Mouse (Mus musculus) cerebellum, postnatal 14 days (tissue): ENCODE data around the gene Cpne1.

Experiments
- DNase-seq, 2 experiments: peaks; one replicate each; pipeline ENCODE4 v3.0.0; 2021; ENCODE audit warnings: mixed read lengths in 2 of 2

Gene Cpne1

DNA sequence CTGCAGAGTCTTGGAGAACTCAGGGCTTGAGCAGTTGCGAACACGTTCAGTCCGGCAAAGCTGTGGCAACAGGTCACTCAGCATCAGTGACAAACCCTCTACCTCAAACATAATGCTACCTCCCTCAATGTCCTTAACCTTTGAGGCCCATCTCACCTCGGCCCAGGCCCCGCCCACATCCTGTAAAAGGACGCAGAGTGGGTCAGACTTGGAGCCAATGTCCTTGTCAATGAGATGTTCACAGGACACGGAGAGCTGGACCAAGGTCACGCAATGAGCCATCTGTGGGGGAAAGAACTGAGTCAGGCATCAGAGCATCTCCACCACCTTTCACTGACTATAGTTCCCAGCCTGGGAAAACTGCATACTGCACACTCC lies 32.6 kb downstream of the Cpne1 start:
- no peak for DNase-seq

DNA sequence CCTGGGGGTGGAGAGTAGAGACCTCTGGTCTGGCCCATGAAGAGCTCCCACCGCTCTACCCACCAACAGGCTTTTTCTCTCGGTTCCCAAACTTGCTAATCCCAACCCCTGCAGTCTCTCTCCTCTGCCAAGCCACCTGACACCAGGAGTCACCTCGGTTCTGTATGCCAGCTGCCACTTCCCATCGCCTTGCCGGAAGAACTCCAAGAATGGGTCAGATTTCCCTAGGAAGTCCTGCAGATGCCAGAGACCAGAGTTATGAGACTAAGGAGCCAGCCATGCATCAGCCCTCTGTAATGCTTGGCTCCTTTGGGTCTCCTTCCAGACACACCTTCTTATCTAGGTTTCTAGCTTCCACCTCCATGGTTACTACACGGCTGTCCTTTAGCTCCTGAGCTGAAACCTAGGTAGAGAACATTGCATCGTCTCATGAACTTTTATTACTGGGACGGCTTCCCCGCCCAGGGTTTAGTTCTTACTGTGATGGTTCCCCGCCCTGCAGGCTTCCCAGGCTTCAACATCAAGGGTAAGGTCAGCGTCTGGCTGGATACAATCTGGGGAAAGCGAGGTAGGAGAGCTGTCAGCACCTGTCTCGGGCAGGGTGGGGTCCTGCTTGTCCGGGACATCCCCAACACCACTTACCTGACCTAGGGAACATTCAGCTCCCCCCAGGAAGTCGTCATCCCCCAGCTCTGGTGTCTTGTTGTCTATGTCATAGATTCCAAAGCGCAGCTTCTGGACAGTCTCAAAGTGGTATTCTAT lies 33.2 kb downstream of the Cpne1 start:
- no peak for DNase-seq

DNA sequence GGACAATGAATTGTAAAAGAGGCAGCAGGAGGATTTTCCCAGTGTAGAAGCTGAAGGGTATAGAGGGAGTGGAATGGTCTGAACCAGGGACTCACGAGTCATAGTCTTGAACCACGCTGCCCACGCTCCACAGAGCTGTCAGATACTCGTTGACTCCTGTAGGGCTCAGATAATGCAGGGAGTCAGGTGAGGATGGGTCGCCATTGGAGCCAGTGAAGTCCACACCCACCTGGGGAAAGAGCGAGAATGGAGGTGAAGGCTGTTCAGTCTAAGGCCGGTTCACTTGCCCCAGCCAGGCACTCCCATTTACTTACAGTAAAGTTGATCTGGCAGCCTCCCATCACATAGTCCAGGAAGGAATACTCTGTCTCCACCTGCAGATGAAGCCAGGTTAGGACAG lies 34.3 kb downstream of the Cpne1 start:
- no peak for DNase-seq

DNA sequence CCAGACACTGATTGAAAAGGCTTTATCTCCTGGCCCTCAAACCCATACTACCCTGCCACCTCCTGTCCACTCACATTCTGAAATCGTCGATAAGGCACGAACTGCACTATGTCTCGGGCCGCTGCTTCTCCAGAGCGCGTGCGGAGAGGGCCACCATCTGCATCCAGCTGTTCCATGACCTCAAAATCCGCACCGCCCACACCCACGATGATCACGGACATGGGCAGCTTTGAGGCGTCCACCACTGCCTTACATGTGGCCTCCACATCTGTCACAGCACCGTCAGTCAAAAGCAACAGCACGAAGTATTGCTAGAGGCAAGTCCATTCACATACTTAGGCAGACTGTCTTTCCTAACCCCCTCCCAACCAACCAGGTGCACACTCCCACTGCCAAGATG lies 38.0 kb downstream of the Cpne1 start:
- DNase-seq: no peak

DNA sequence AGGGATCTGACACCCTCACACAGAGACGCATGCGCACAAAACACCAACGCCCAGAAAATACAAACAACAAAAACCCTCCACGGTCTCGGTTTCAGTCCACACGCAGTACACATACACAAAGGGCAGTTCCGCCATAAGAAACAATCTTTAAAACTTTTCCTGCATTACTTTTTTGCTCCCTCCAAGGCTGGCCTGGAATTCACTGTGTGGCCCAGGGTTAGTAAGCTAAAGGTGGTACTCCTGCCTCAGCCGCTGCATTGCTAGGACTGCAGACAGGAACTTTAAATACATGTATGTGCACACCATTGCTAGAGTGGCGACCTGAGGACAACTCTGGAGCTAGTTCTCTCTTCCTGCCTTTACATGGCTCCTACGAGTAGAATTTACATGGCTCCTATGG lies 40.5 kb downstream of the Cpne1 start:
- DNase-seq: no peak

DNA sequence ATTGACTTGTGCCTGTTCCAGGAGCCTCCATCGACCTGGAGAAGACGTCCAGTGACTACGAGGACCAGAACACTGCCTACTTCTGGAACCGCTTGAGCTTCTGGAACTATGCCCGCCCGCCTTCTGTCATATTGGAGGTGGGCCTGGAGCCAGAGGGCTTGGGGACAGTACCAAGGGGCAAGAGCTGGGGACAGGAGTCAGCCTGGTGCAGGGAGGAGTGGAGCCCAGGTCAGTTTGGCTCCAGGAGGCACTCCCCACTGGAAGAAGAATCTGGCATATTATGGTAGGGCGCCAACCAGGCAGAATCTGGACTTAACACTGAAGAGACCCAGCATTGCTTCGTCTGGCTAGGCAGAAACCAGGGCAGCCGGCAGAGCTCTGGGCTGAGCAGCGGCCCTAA lies 43.8 kb downstream of the Cpne1 start:
- DNase-seq: peak; percentile 85 to 92

DNA sequence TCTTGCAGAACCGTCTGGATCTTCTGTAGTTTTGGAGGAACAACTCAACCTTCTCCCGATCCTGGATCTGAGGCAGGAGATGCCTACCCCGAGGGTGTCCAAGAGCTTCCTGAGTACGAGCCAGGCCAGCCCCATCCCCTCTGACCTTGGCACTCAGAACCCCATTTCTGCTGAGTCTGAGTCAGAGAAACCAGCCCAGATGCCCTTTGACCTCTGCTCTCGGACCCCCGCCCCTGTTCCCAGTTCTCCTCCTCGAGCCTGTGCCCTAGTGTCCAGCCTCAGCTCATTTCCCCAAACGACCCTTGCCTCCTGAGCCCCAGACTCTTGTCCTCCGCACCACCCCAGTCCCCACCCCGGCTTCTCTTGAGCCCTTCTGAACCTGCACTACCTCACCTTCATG lies 45.6 kb downstream of the Cpne1 start:
- DNase-seq: no peak

DNA sequence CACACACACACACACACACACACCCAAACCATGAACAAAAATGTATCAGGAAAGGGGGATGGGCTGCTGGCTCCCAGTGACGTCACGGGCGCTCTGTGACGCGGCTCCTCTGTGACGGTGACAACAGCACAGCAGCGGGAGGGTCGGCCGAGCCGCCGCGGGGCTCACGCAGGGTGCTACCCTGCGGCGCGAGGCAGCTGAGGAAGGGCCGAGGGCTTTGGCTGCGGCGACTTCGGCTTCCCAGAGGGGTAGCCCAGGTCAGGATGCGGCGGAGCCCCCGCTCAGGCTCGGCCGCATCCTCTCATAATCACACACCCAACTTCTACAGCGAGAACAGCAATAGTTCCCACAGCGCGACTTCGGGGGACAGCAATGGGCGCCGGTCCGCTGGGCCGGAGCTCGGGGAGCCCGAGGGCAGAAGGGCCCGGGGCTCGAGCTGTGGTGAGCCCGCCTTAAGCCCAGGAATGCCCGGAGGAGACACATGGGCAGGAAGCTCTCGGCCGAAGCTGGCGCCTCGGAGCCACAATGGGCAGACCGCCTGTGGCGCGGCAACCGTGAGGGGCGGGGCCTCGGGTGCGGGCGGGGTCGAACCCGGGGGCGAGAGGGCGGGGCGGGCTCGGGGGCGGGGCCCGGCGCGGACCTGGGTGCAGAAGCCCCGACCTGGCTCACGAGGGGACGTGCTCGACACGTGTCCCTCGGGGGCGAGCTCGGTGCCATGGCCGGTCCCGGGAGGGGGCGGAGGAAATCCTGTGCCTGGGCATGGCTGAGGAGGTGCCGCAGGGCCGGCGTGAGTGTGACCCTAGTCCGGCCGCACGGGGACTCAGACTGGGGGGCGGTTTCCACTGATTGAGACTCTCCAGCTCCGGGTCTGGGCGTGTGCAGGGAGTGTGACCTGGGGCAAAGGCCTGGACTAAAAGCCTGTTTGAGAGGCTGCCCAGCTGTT lies 46.4 kb downstream of the Cpne1 start, which contains the start of gene Spag4:
Spag4 (plus strand) TSS at position 77 of the 943 bp plus-strand sequence.
- peak; percentile 74 to 81 for DNase-seq

DNA sequence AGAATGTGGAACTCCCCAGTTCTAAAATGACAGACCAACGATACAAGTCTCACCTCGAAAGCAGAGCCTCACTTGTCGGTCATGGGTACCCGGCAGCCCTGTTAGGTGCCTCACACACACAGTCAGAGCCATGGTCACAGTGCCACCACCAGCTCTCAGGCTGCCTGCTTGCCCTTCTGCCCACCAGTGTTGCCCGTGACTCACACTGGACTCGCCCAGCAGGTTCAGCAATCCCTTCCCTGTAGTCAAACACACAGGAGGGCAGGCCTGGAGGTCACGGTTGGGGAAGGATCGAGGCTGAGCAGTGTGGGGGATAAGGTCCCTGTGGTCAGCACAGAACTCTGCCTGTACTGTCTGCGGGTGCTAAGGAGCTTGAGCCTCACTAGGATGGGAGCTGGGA lies 58.9 kb downstream of the Cpne1 start, which contains the start of gene Fer1l4:
Fer1l4 (minus strand) TSS at position 132 of the 400 bp plus-strand sequence.
- no peak for DNase-seq

DNA sequence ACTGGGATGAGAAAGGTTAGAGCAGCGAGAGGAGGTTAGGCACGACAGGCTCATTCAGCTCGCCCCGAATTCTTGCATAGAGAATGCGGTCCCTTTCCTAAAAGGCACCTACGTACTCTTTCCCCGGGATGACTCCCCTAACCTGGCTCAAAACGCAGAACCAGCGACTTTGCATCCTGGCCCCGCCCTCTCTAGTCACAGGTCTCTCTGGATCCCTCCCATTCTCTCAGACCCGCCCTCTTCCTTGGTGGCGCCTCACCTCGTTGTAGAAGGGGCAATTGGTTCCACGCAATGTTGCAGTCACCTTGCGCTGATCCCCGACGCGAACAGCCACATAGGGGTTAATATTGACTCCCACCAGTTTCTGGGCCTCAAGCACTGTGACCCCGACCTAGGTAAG lies 63.8 kb downstream of the Cpne1 start:
- no peak for DNase-seq

DNA sequence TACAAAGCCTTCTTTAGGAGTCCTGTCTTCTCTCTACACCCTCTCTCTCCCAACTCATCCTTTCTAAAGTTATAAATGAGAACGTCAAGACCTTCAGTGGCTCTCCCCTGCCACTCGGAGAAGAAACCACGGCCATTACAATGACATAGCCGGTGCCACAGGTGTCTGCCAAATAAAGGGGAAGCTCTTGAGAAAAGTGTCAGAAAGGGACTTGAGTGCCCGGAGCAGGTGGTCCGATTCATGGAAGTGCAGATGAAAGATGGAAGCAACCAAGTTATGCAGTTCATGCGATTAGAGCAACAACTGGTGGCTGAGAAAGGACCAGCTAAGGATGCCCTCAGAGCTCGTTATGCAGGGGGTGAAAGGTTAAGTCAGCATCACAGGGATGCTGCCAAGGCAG lies 68.9 kb downstream of the Cpne1 start:
- no peak for DNase-seq

DNA sequence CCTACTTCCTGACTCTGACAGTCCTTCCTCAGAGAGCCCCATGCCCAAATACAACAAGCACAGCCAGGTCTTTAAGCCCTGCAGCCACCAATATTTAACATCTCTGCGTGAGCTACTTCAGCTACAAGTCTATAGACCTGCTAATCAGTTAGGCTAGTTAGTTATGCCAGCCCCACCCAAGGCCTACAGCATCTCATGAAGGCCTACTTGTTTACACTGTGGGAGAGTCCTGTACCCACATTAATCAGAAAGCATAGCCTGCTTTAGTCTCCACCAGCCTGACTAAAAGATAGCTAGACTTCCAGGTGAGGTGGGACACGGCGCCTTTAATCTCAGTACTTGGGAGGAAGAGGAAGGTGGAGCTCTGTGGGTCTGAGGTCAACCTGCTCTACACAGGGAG lies 72.4 kb downstream of the Cpne1 start:
- no peak for DNase-seq

DNA sequence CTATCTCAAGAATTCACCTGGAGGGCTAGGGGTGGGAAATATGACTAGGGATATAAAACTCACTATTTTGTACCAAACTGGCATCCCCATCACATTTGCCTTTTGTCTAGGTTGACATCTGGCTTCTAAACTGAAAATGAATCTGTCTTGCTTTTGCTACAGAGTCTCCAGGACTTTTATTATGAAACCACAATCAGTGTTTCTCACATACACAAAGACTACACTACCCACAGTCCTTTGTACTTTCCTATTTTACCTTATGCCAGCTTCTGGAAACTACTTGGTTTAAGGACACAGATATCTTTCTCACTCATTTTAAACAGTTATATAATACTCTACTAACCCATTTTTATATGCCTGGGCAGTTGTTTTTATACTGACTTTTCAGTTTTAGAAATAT lies 86.3 kb downstream of the Cpne1 start:
- no peak for DNase-seq
